Mouse (Mus musculus): ENCODE data around the gene Slc22a3. TPM values are rescaled to one million over a fixed set of nuclear protein-coding genes. Genes with fewer than 3 reads are reported as not detected.

Slc22a3 gene
- polyA plus RNA-seq, 1 experiment from 2014 or later = 0.59 TPM

DNA sequence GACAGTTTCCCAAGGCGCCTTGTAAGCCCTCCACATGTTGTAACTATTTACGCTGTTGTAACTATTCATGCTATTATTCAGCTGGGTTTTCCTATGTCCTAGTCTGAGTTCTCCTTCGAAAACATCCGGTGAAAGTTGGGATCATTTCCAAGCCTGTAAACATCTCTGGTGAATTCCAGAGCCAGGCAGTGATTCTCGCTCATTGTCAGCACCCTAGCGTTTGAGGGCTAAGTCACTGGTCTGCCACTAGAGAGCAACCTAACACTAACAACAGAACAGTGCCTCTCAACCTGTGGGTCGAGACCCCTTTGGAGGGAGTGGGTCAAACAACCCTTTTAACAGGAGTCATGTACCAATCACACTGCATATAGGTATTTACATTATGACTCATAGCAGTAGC, 104.1 kb downstream of the Slc22a3 start:
- Histone ChIP-seq H3K9ac (ENCODE audit: low read length) (no peak overlapping the region), H3K4me3 (ENCODE audit: low read length) (no peak overlapping the region), H3K4me1 (replicated peaks; ENCODE audit: control insufficient read depth, insufficient read depth, low read length) (peaks cover 8% of the 10 kb centered on the region), H3K4me2 (ENCODE audit: low read depth, low read length) (no peak overlapping the region), H3K9me3 (ENCODE audit: control insufficient read depth, low read length) (peaks cover 3% of the 10 kb centered on the region; the same call in 1 of the 2 replicates), H3K27ac (ENCODE audit: low read length) (peak overlapping the region; percentile 72), H3K36me3 (ENCODE audit: control insufficient read depth, insufficient read depth, low read length) (no peaks in the 10 kb centered on the region), H3K27me3 (ENCODE audit: control insufficient read depth, insufficient read depth, low read depth, low read length) (no peaks in the 10 kb centered on the region)
- WGBS = 35% methylated on average over 7 of the region's 7 CpGs
- peak; percentile 92 for ATAC-seq (ENCODE audit: low read depth)

DNA sequence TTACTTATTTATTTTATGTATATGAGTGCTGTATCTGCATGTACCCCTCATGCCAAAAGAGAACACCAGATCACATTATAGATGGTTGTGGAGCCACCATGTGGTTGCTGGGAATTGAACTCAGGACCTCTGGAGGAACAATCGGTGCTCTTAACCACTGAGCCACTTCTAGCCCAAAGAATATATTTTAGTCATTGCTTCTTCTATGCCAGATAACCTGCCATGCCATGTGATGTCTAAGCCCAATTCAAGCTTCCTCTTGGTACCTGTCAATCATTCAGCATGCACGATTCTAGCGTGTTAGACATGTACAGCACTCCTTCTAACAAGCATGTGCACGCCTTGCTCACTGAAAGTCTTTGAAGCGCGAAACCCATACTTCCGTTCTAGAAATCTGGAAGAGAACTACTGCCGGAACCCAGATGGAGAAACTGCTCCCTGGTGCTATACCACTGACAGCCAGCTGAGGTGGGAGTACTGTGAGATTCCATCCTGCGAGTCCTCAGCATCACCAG, 111.3 kb downstream of the Slc22a3 start:
- Histone ChIP-seq H3K4me1 (replicated peaks; ENCODE audit: control insufficient read depth, insufficient read depth, low read length) (no peaks in the 10 kb centered on the region), H3K4me2 (ENCODE audit: low read depth, low read length) (no peak overlapping the region), H3K27ac (ENCODE audit: low read length) (no peak overlapping the region), H3K4me3 (ENCODE audit: low read length) (no peak overlapping the region), H3K27me3 (ENCODE audit: control insufficient read depth, insufficient read depth, low read depth, low read length) (no peaks in the 10 kb centered on the region), H3K9me3 (ENCODE audit: control insufficient read depth, low read length) (no peaks in the 10 kb centered on the region), H3K36me3 (ENCODE audit: control insufficient read depth, insufficient read depth, low read length) (no peaks in the 10 kb centered on the region), H3K9ac (ENCODE audit: low read length) (no peak overlapping the region)
- no peak for ATAC-seq (ENCODE audit: low read depth)
- 88% methylated on average over 9 of the region's 9 CpGs for WGBS

DNA sequence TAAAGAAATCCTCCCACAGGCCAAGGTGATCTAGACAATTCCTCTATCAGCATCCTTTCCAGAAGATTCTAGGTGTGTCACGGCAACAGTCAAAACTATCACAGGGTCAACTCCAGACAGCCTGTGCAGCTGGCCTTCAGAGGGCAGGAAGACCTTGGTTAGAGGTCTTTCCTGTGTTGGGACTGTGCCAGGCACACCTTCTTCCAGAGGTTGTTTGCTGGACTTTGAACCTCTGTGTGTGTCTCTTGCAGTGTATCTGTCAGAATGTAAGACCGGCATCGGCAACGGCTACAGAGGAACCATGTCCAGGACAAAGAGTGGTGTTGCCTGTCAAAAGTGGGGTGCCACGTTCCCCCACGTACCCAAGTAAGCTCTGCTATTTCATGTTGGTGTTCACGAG, 119.3 kb downstream of the Slc22a3 start:
- ATAC-seq (ENCODE audit: low read depth) = no peak
- no peak overlapping the region for H3K4me2 ChIP-seq (ENCODE audit: low read depth, low read length)
- H3K9me3 ChIP-seq (ENCODE audit: control insufficient read depth, low read length) = no peaks in the 10 kb centered on the region
- no peaks in the 10 kb centered on the region for H3K4me1 ChIP-seq (replicated peaks; ENCODE audit: control insufficient read depth, insufficient read depth, low read length)
- H3K27ac ChIP-seq (ENCODE audit: low read length) = no peak overlapping the region
- no peaks in the 10 kb centered on the region for H3K27me3 ChIP-seq (ENCODE audit: control insufficient read depth, insufficient read depth, low read depth, low read length)
- H3K9ac ChIP-seq (ENCODE audit: low read length) = no peak overlapping the region
- no peaks in the 10 kb centered on the region for H3K36me3 ChIP-seq (ENCODE audit: control insufficient read depth, insufficient read depth, low read length)
- 83% methylated on average over 7 of the region's 7 CpGs for WGBS
- H3K4me3 ChIP-seq (ENCODE audit: low read length) = no peak overlapping the region

DNA sequence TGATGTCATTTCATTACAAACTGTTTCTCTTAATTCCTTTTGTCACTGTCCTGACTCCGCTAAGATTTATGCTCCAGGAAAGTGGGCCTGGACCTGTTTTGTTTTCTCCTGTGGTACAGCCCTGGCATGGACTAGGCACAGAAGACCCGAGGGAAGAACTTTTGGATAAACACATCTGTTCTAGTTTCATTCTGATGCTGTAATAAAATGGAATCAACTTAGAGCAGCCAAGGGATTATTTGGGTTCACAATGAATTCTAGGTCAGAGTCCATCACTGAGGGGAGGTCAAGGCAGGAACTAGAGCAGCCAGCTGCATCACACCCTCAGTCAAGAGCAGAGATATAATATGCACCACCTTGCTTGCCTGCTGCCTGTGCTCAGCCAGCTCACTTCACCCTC, 119.7 kb downstream of the Slc22a3 start:
- no peaks in the 10 kb centered on the region for H3K36me3 ChIP-seq (ENCODE audit: control insufficient read depth, insufficient read depth, low read length)
- WGBS = 67% methylated on average over 2 of the region's 2 CpGs
- no peaks in the 10 kb centered on the region for H3K9me3 ChIP-seq (ENCODE audit: control insufficient read depth, low read length)
- no peak overlapping the region for H3K4me2 ChIP-seq (ENCODE audit: low read depth, low read length)
- H3K9ac ChIP-seq (ENCODE audit: low read length) = no peak overlapping the region
- no peaks in the 10 kb centered on the region for H3K27me3 ChIP-seq (ENCODE audit: control insufficient read depth, insufficient read depth, low read depth, low read length)
- no peak overlapping the region for H3K27ac ChIP-seq (ENCODE audit: low read length)
- H3K4me3 ChIP-seq (ENCODE audit: low read length) = no peak overlapping the region
- no peaks in the 10 kb centered on the region for H3K4me1 ChIP-seq (replicated peaks; ENCODE audit: control insufficient read depth, insufficient read depth, low read length)
- ATAC-seq (ENCODE audit: low read depth) = no peak

DNA sequence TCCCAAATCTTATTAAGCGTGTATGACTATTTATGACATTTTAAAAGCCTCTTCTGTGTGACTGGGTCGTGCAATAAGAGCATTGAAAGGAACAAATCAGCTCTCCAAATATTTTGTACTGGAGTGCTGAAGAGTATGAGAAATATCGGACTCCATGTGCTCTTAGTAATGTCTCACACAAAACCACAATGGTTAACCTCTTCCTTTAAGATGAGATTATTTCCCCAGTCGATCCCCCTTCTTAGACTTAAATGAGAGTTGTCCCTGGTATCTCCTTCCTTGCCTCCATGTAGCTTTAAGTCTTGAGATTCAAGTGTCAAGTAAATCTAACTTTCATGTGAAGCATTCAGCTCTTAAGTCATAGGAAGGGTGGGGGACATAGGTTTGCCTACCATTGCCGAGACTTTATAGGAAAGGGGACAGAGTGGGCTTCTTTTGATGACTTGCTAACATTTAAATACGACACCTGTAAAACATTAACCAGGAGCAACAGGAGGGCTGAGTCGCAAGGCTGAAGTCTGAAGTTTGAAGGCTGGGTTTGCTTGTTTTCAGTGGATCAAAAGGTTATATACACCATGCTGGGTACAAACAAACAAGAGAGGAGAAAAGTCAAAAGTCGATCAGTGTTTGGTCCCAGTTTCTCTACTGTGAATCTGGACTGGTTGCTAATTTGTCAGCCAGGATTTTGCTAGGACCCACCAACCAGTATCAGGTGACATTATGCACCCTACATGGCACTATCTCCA, 122.3 kb downstream of the Slc22a3 start:
- Histone ChIP-seq H3K36me3 (ENCODE audit: control insufficient read depth, insufficient read depth, low read length) (no peaks in the 10 kb centered on the region), H3K27me3 (ENCODE audit: control insufficient read depth, insufficient read depth, low read depth, low read length) (no peaks in the 10 kb centered on the region), H3K4me1 (replicated peaks; ENCODE audit: control insufficient read depth, insufficient read depth, low read length) (no peaks in the 10 kb centered on the region), H3K27ac (ENCODE audit: low read length) (no peak overlapping the region), H3K4me2 (ENCODE audit: low read depth, low read length) (no peak overlapping the region), H3K9me3 (ENCODE audit: control insufficient read depth, low read length) (no peaks in the 10 kb centered on the region), H3K4me3 (ENCODE audit: low read length) (no peak overlapping the region), H3K9ac (ENCODE audit: low read length) (no peak overlapping the region)
- WGBS = 52% methylated on average over 8 of the region's 8 CpGs
- no peak for ATAC-seq (ENCODE audit: low read depth)

DNA sequence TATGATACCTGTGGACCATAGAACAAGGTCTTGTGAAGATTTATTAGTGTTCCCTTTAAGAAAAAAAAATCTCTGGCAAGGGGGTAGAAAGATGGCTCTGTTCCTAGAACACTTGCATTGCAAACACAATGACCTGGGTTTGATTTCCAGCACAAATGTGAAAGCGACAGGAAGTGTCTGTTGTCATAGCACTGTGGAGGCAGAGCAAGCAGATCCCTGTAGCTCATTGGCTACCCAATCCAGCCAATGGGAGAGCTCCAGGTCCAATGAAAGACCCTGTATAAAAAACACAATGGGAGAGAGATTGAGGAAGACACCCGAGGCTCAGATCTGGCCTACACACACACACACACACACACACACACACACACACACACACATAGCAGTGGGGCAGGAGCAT, 125.0 kb downstream of the Slc22a3 start:
- Histone ChIP-seq H3K9ac (ENCODE audit: low read length) (no peak overlapping the region), H3K9me3 (ENCODE audit: control insufficient read depth, low read length) (no peaks in the 10 kb centered on the region), H3K4me1 (replicated peaks; ENCODE audit: control insufficient read depth, insufficient read depth, low read length) (no peaks in the 10 kb centered on the region), H3K27ac (ENCODE audit: low read length) (no peak overlapping the region), H3K27me3 (ENCODE audit: control insufficient read depth, insufficient read depth, low read depth, low read length) (no peaks in the 10 kb centered on the region), H3K4me2 (ENCODE audit: low read depth, low read length) (no peak overlapping the region), H3K4me3 (ENCODE audit: low read length) (no peak overlapping the region), H3K36me3 (ENCODE audit: control insufficient read depth, insufficient read depth, low read length) (no peaks in the 10 kb centered on the region)
- WGBS = 34% methylated on average over 2 of the region's 2 CpGs
- no peak; the same call in 1 of the 2 replicates for ATAC-seq (ENCODE audit: low read depth)

DNA sequence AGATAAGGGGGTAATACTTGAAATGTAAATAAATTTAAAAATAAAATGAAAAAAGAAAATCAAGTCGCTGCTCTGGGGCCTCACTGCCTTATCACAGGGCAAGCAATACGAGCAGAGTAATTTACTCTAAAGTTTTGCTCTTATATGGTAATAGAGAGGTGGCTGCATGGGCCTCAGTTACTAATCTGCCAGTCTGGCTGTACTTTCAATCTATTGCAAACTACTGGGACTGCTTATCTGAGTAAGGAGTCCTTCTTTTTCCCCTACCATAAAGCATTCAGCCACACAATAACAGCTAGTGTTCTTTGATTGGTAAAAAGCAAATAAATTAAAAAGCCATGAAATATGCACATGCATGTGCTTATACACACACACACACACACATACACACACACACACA, 125.9 kb downstream of the Slc22a3 start:
- Histone ChIP-seq H3K27ac (ENCODE audit: low read length) (no peak overlapping the region), H3K4me1 (replicated peaks; ENCODE audit: control insufficient read depth, insufficient read depth, low read length) (no peaks in the 10 kb centered on the region), H3K4me3 (ENCODE audit: low read length) (no peak overlapping the region), H3K9me3 (ENCODE audit: control insufficient read depth, low read length) (no peaks in the 10 kb centered on the region), H3K27me3 (ENCODE audit: control insufficient read depth, insufficient read depth, low read depth, low read length) (no peaks in the 10 kb centered on the region), H3K4me2 (ENCODE audit: low read depth, low read length) (no peak overlapping the region), H3K36me3 (ENCODE audit: control insufficient read depth, insufficient read depth, low read length) (no peaks in the 10 kb centered on the region), H3K9ac (ENCODE audit: low read length) (no peak overlapping the region)
- WGBS = 52% methylated on average over 2 of the region's 2 CpGs
- ATAC-seq (ENCODE audit: low read depth) = no peak

DNA sequence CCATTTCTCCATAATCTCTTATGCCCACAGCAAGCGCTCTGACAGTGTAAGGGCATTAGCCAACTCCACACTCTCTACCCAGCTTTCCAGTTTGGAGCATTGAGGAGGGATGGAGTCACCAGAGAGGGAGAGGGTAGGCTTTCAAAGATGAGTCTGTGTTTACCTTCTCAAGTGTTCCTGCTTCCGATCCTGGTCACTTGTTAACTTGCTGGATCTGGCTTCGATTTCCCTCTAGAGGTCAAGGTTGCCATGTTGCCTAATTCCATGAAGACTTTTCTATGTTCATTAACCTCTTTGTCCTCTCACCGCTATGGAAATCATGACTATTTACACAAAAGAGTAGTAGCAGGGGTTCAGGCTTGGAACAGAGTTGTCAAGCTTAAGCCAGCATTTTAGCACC, 127.2 kb downstream of the Slc22a3 start:
- no peak overlapping the region for H3K9ac ChIP-seq (ENCODE audit: low read length)
- no peak for ATAC-seq (ENCODE audit: low read depth)
- no peak overlapping the region for H3K27ac ChIP-seq (ENCODE audit: low read length)
- H3K27me3 ChIP-seq (ENCODE audit: control insufficient read depth, insufficient read depth, low read depth, low read length) = no peaks in the 10 kb centered on the region
- H3K4me3 ChIP-seq (ENCODE audit: low read length) = no peak overlapping the region
- no peaks in the 10 kb centered on the region for H3K9me3 ChIP-seq (ENCODE audit: control insufficient read depth, low read length)
- no peaks in the 10 kb centered on the region for H3K4me1 ChIP-seq (replicated peaks; ENCODE audit: control insufficient read depth, insufficient read depth, low read length)
- 71% methylated on average over 4 of the region's 4 CpGs for WGBS
- H3K36me3 ChIP-seq (ENCODE audit: control insufficient read depth, insufficient read depth, low read length) = no peaks in the 10 kb centered on the region
- H3K4me2 ChIP-seq (ENCODE audit: low read depth, low read length) = no peak overlapping the region

DNA sequence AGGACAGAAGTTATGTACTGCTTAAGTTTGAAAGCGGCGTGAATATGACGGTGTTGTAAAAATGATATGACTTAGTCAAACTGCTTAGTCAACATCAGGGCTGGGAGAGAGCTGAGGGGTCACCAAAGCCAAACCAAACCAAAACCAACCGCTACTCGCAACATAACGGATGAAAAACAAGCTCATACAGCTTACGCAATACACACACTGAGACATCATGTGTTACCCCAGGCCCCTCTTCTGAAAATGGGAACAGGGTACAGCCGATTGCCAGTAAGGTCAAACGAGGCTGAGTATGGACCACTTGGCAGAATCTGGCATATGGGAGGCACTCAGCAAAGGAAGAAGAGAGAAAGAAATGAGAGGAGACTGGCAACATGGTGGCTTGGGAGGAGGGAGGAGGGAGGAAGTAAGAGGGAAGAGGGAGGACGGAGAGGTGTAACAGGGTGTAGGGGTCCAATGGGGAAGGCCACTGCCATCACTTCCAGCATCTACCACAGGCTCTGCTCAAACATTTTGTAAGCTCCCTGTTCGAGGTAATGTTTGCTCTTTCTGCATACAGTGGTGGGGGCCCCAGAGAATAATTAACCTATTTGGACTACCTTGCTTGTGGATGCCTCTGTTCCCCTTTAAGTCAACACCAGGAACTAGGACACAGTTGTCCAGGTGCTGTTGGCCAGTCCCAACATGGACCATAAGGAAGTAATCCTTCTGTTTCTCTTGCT, 129.4 kb downstream of the Slc22a3 start, which contains the start of gene Plg:
Gene Plg, plus strand, starts transcription at position 628 of the 725 bp plus-strand sequence.
- Histone ChIP-seq H3K27ac (ENCODE audit: low read length) (no peak within 1 kb of the TSS), H3K4me1 (replicated peaks; ENCODE audit: control insufficient read depth, insufficient read depth, low read length) (no peaks in the 10 kb centered on the region), H3K36me3 (ENCODE audit: control insufficient read depth, insufficient read depth, low read length) (no peaks in the 10 kb centered on the region), H3K9me3 (ENCODE audit: control insufficient read depth, low read length) (no peaks in the 10 kb centered on the region), H3K27me3 (ENCODE audit: control insufficient read depth, insufficient read depth, low read depth, low read length) (no peaks in the 10 kb centered on the region), H3K9ac (ENCODE audit: low read length) (no peak within 1 kb of the TSS), H3K4me2 (ENCODE audit: low read depth, low read length) (no peak within 1 kb of the TSS), H3K4me3 (ENCODE audit: low read length) (no peak within 1 kb of the TSS)
- ATAC-seq (ENCODE audit: low read depth) = no peak
- WGBS = 87% methylated on average over 11 of the region's 11 CpGs
